Mouse (Mus musculus) cerebellum, adult 18-20 months (tissue): ENCODE data around the gene Clhc1.
"Not testable (repeated sequence)": the region's sequence is repeated elsewhere in the genome, so short reads cannot be mapped to it uniquely, and the experiment has no call there.

ENCODE experiments used
- DNase-seq, 2 experiments: peaks; one replicate each; pipeline ENCODE4 v3.0.0; 2021

Clhc1 gene

GRCm38 (mm10) chr11:29547752-29548503, at the start of gene Clhc1, which contains the start of gene Rps27a:
Gene Clhc1 (plus strand): TSS chr11:29547950.
Gene Rps27a (minus strand): TSS chr11:29548109.
- peak; percentile 93 to 95 for DNase-seq

- no peak for DNase-seq
Observed at GRCm38 (mm10) chr11:29503948-29504893, 43.5 kb upstream of the Clhc1 start.

GRCm38 (mm10) chr11:29504899-29505625, 42.7 kb upstream of the Clhc1 start:
- no peak for DNase-seq

GRCm38 (mm10) chr11:29509421-29509820, 38.3 kb upstream of the Clhc1 start:
- no peak for DNase-seq

- no peak for DNase-seq
Observed at GRCm38 (mm10) chr11:29512818-29513535, 34.8 kb upstream of the Clhc1 start.

- DNase-seq = no peak
Observed at GRCm38 (mm10) chr11:29514325-29514681, 33.4 kb upstream of the Clhc1 start.

- peak; percentile 86 to 91 for DNase-seq
Observed at GRCm38 (mm10) chr11:29514682-29515412, 32.9 kb upstream of the Clhc1 start, which contains the start of gene Prorsd1. Gene Prorsd1 (minus strand): TSS chr11:29515033.

GRCm38 (mm10) chr11:29525988-29526794, 21.6 kb upstream of the Clhc1 start, which contains the start of gene Mtif2:
Gene Mtif2 (plus strand): TSS chr11:29526408.
- DNase-seq = peak; percentile 76 to 81

GRCm38 (mm10) chr11:29538201-29538600, 9.5 kb upstream of the Clhc1 start:
- DNase-seq = no peak

GRCm38 (mm10) chr11:29544225-29544945, 3.4 kb upstream of the Clhc1 start:
- no peak for DNase-seq

GRCm38 (mm10) chr11:29545150-29545752, 2.5 kb upstream of the Clhc1 start:
- DNase-seq = not testable (repeated sequence)

GRCm38 (mm10) chr11:29546297-29546696, 1.5 kb upstream of the Clhc1 start:
- DNase-seq = not testable (repeated sequence)

GRCm38 (mm10) chr11:29546762-29547161, 988 bp upstream of the Clhc1 start:
- DNase-seq = no peak

- DNase-seq = no peak
Observed at GRCm38 (mm10) chr11:29547249-29547751, 450 bp upstream of the Clhc1 start.

GRCm38 (mm10) chr11:29548504-29549424, 1.0 kb downstream of the Clhc1 start:
- DNase-seq = peak in 1 of 2 experiments; percentile 8

- no peak for DNase-seq
Observed at GRCm38 (mm10) chr11:29549425-29549778, 1.7 kb downstream of the Clhc1 start.

- no peak for DNase-seq
Observed at GRCm38 (mm10) chr11:29560452-29560851, 12.7 kb downstream of the Clhc1 start.

GRCm38 (mm10) chr11:29560990-29561389, 13.2 kb downstream of the Clhc1 start:
- no peak for DNase-seq
